Mouse (Mus musculus) kidney, adult 8-10 months (tissue): ENCODE data around the gene Parvb.
A peak's percentile ranks its signal among the peaks of the same experiment; 100 is the strongest.
"Not testable (repeated sequence)": the region's sequence is repeated elsewhere in the genome, so short reads cannot be mapped to it uniquely, and the experiment has no call there.

Experiments used
- DNase-seq, 2 experiments: peaks; one replicate each; pipeline ENCODE4 v3.0.0; 2022

Parvb gene

GRCm38 (mm10) chr15:84258602-84259355 lies 26.9 kb downstream of the Parvb start:
- DNase-seq: no peak

GRCm38 (mm10) chr15:84260123-84260822 lies 28.4 kb downstream of the Parvb start:
- DNase-seq: peak; percentile 51 to 67

GRCm38 (mm10) chr15:84262630-84263029 lies 30.8 kb downstream of the Parvb start:
- DNase-seq: no peak

- no peak for DNase-seq
Observed at GRCm38 (mm10) chr15:84263573-84263972, 31.7 kb downstream of the Parvb start.

- no peak for DNase-seq
Observed at GRCm38 (mm10) chr15:84265141-84265540, 33.3 kb downstream of the Parvb start.

- DNase-seq: no peak
Observed at GRCm38 (mm10) chr15:84266290-84266689, 34.4 kb downstream of the Parvb start.

GRCm38 (mm10) chr15:84267720-84268260 lies 35.9 kb downstream of the Parvb start:
- no peak for DNase-seq

- no peak for DNase-seq
Observed at GRCm38 (mm10) chr15:84269107-84269633, 37.3 kb downstream of the Parvb start.

GRCm38 (mm10) chr15:84270032-84270431 lies 38.2 kb downstream of the Parvb start:
- no peak for DNase-seq

- DNase-seq: no peak
Observed at GRCm38 (mm10) chr15:84270463-84270862, 38.6 kb downstream of the Parvb start.

- no peak for DNase-seq
Observed at GRCm38 (mm10) chr15:84276066-84276465, 44.2 kb downstream of the Parvb start.

- DNase-seq: peak; percentile 68 to 75
Observed at GRCm38 (mm10) chr15:84278091-84278490, 46.2 kb downstream of the Parvb start.

- DNase-seq: no peak
Observed at GRCm38 (mm10) chr15:84278656-84279055, 46.8 kb downstream of the Parvb start.

GRCm38 (mm10) chr15:84280309-84280708 lies 48.5 kb downstream of the Parvb start:
- no peak for DNase-seq

GRCm38 (mm10) chr15:84280712-84281347 lies 49.0 kb downstream of the Parvb start:
- peak; percentile 33 to 40 for DNase-seq

GRCm38 (mm10) chr15:84282206-84283085 lies 50.6 kb downstream of the Parvb start:
- DNase-seq: no peak

GRCm38 (mm10) chr15:84284059-84284458 lies 52.2 kb downstream of the Parvb start:
- DNase-seq: peak in 1 of 2 experiments; percentile 65

- DNase-seq: no peak
Observed at GRCm38 (mm10) chr15:84285453-84285852, 53.6 kb downstream of the Parvb start.

GRCm38 (mm10) chr15:84288953-84289352 lies 57.1 kb downstream of the Parvb start:
- DNase-seq: not testable (repeated sequence)

GRCm38 (mm10) chr15:84291097-84291496 lies 59.3 kb downstream of the Parvb start:
- no peak for DNase-seq

GRCm38 (mm10) chr15:84293590-84293989 lies 61.7 kb downstream of the Parvb start:
- no peak for DNase-seq

- no peak for DNase-seq
Observed at GRCm38 (mm10) chr15:84294391-84294790, 62.5 kb downstream of the Parvb start.
